Mouse (Mus musculus) myocyte (in vitro differentiated cells): Measurements from ENCODE around the gene C5ar2.

ENCODE experiments used
- CEBPB ChIP-seq: IDR thresholded peaks from 2 replicates; pipeline ENCODE4 v1.6.1; 2011; ENCODE audit warnings: mild to moderate bottlenecking, moderate library complexity; ENCODE audit not compliant: poor library complexity, insufficient read depth, severe bottlenecking
- E2F4 ChIP-seq: IDR thresholded peaks from one replicate; pipeline ENCODE4 v1.6.1; 2011; ENCODE audit warnings: mild to moderate bottlenecking, control low read depth, moderate library complexity; ENCODE audit not compliant: insufficient read depth
- MAX ChIP-seq: IDR thresholded peaks from one replicate; pipeline ENCODE4 v1.6.1; 2011; ENCODE audit warnings: low read depth, mild to moderate bottlenecking, control low read depth
- MYOD1 ChIP-seq, 3 experiments: IDR thresholded peaks; one replicate each; pipeline ENCODE4 v1.6.1; 2011; ENCODE audit warnings: control low read depth in 2 of 3, low read depth in 2 of 3, mild to moderate bottlenecking in 2 of 3, moderate library complexity in 1 of 3; ENCODE audit not compliant: insufficient read length in 2 of 3, control insufficient read depth in 1 of 3
- MYOG ChIP-seq, 3 experiments: IDR thresholded peaks; one replicate each; pipeline ENCODE4 v1.6.1; 2011; ENCODE audit warnings: control low read depth in 2 of 3, low read depth in 2 of 3, mild to moderate bottlenecking in 2 of 3; ENCODE audit not compliant: insufficient read length in 2 of 3, control insufficient read depth in 1 of 3, insufficient read depth in 1 of 3
- POLR2A ChIP-seq: IDR thresholded peaks from one replicate; pipeline ENCODE4 v1.6.1; 2011; ENCODE audit warnings: low read depth, mild to moderate bottlenecking, control low read depth, moderate library complexity; ENCODE audit not compliant: insufficient read length
- POLR2AphosphoS2 ChIP-seq: IDR thresholded peaks from one replicate; pipeline ENCODE4 v1.6.1; 2011; ENCODE audit warnings: low read depth, control low read depth; ENCODE audit not compliant: insufficient read length
- REST ChIP-seq: IDR thresholded peaks from one replicate; pipeline ENCODE4 v1.6.1; 2011; ENCODE audit warnings: mild to moderate bottlenecking, control low read depth, moderate library complexity; ENCODE audit not compliant: insufficient read depth, insufficient read length
- SRF ChIP-seq: IDR thresholded peaks from one replicate; pipeline ENCODE4 v1.6.1; 2011; ENCODE audit warnings: low read depth; ENCODE audit not compliant: control insufficient read depth, insufficient read length
- TCF12 ChIP-seq: IDR thresholded peaks from one replicate; pipeline ENCODE4 v1.6.1; 2011; ENCODE audit warnings: mild to moderate bottlenecking, control low read depth; ENCODE audit not compliant: poor library complexity, insufficient read depth, severe bottlenecking
- TCF3 ChIP-seq: IDR thresholded peaks from one replicate; pipeline ENCODE4 v1.6.1; 2011; ENCODE audit warnings: low read depth, control low read depth; ENCODE audit not compliant: insufficient read length
- USF1 ChIP-seq: IDR thresholded peaks from one replicate; pipeline ENCODE4 v1.6.1; 2011; ENCODE audit warnings: low read depth, mild to moderate bottlenecking, control low read depth, moderate library complexity

GRCm38 (mm10) chr7:16244067-16244466, at the start of gene C5ar2:
- TF ChIP-seq MYOG (IDR thresholded peaks at IDR 0.05; ENCODE audit: control insufficient read depth in 1 of 3, insufficient read depth in 1 of 3, insufficient read length in 2 of 3, low read depth in 2 of 3) (no peak), POLR2A (no peak), E2F4 (no peak), USF1 (no peak), POLR2AphosphoS2 (no peak), MYOD1 (IDR thresholded peaks at IDR 0.05; ENCODE audit: control insufficient read depth in 1 of 3, insufficient read length in 2 of 3, low read depth in 2 of 3) (no peak), TCF12 (no peak), MAX (no peak), SRF (no peak), REST (no peak), CEBPB (no peak), TCF3 (no peak)
